Mouse (Mus musculus) mature B cell (primary cell): ENCODE data around the gene Rfx3.

Experiments
- in situ Hi-C: fragments of 300-500 bp; cut with MboI; formaldehyde crosslinking; loops from 2 replicates; pipeline ENCODE4 v1.14.3; 2019

The Rfx3 gene

GRCm38 (mm10) chr19:28010471-28011395 is at the start of gene Rfx3:
Gene Rfx3, minus strand, starts transcription at chr19:28011166.
- in situ Hi-C loops, result loop anchor here (25.0 kb wide), 1 partner anchor 573 kb away; the partner anchor contains the start of gene Pum3

- in situ Hi-C loops, result no loop called here
Observed at GRCm38 (mm10) chr19:28052058-28052457, 41.1 kb upstream of the Rfx3 start.

- in situ Hi-C loops, result no loop called here
Observed at GRCm38 (mm10) chr19:28051571-28051970, 40.6 kb upstream of the Rfx3 start.

- in situ Hi-C loops, result no loop called here
Observed at GRCm38 (mm10) chr19:28049280-28049679, 38.3 kb upstream of the Rfx3 start.

- in situ Hi-C loops, result no loop called here
Observed at GRCm38 (mm10) chr19:28046806-28047205, 35.8 kb upstream of the Rfx3 start.

- in situ Hi-C loops, result no loop called here
Observed at GRCm38 (mm10) chr19:28044950-28045349, 34.0 kb upstream of the Rfx3 start.

GRCm38 (mm10) chr19:28011718-28012499 is 943 bp upstream of the Rfx3 start:
- in situ Hi-C loops, result loop anchor here (25.0 kb wide), 1 partner anchor 575 kb away; the partner anchor contains the start of gene Pum3

GRCm38 (mm10) chr19:28011396-28011717 is 391 bp upstream of the Rfx3 start:
- in situ Hi-C loops, result loop anchor here (25.0 kb wide), 1 partner anchor 574 kb away; the partner anchor contains the start of gene Pum3

- in situ Hi-C loops, result loop anchor here (25.0 kb wide), 1 partner anchor 572 kb away; the partner anchor contains the start of gene Pum3
Observed at GRCm38 (mm10) chr19:28009587-28010281, 1.2 kb downstream of the Rfx3 start.

- in situ Hi-C loops, result loop anchor here (25.0 kb wide), 1 partner anchor 567 kb away; the partner anchor contains the start of gene Pum3
Observed at GRCm38 (mm10) chr19:28004190-28004589, 6.8 kb downstream of the Rfx3 start.

- in situ Hi-C loops, result loop anchor here (25.0 kb wide), 1 partner anchor 566 kb away; the partner anchor contains the start of gene Pum3
Observed at GRCm38 (mm10) chr19:28003474-28003873, 7.5 kb downstream of the Rfx3 start.

GRCm38 (mm10) chr19:28002708-28003107 is 8.3 kb downstream of the Rfx3 start:
- in situ Hi-C loops, result loop anchor here (25.0 kb wide), 1 partner anchor 565 kb away; the partner anchor contains the start of gene Pum3

GRCm38 (mm10) chr19:27992800-27993199 is 18.2 kb downstream of the Rfx3 start:
- in situ Hi-C loops, result no loop called here

GRCm38 (mm10) chr19:27988746-27989145 is 22.2 kb downstream of the Rfx3 start:
- in situ Hi-C loops, result no loop called here

- in situ Hi-C loops, result no loop called here
Observed at GRCm38 (mm10) chr19:27967590-27967989, 43.4 kb downstream of the Rfx3 start.

GRCm38 (mm10) chr19:27961271-27961670 is 49.7 kb downstream of the Rfx3 start:
- in situ Hi-C loops, result no loop called here

GRCm38 (mm10) chr19:27935453-27935852 is 75.5 kb downstream of the Rfx3 start:
- in situ Hi-C loops, result no loop called here

- in situ Hi-C loops, result no loop called here
Observed at GRCm38 (mm10) chr19:27931136-27931535, 79.8 kb downstream of the Rfx3 start.

- in situ Hi-C loops, result no loop called here
Observed at GRCm38 (mm10) chr19:27926378-27926777, 84.6 kb downstream of the Rfx3 start.

- in situ Hi-C loops, result no loop called here
Observed at GRCm38 (mm10) chr19:27919040-27919439, 91.9 kb downstream of the Rfx3 start.

- in situ Hi-C loops, result no loop called here
Observed at GRCm38 (mm10) chr19:27916446-27916845, 94.5 kb downstream of the Rfx3 start.

- in situ Hi-C loops, result no loop called here
Observed at GRCm38 (mm10) chr19:27906976-27907375, 104.0 kb downstream of the Rfx3 start.
